Mouse (Mus musculus) C3H10T1/2 (cell line): ENCODE results near the gene 2610528J11Rik. TPM values are rescaled to one million over a fixed set of nuclear protein-coding genes. Genes with fewer than 3 reads are reported as not detected.

Source experiments
- polyA plus RNA-seq, 2 experiments: library from polyadenylated mRNA; unstranded; fragments of >200 nt; fragmentation: generic; extraction: Trizol; gene quantifications; one replicate each; pipeline ENCODE4 v1.2.1; 2012; ENCODE audit warnings: missing spikeins in 2 of 2

The 2610528J11Rik gene
- polyA plus RNA-seq = not detected

DNA sequence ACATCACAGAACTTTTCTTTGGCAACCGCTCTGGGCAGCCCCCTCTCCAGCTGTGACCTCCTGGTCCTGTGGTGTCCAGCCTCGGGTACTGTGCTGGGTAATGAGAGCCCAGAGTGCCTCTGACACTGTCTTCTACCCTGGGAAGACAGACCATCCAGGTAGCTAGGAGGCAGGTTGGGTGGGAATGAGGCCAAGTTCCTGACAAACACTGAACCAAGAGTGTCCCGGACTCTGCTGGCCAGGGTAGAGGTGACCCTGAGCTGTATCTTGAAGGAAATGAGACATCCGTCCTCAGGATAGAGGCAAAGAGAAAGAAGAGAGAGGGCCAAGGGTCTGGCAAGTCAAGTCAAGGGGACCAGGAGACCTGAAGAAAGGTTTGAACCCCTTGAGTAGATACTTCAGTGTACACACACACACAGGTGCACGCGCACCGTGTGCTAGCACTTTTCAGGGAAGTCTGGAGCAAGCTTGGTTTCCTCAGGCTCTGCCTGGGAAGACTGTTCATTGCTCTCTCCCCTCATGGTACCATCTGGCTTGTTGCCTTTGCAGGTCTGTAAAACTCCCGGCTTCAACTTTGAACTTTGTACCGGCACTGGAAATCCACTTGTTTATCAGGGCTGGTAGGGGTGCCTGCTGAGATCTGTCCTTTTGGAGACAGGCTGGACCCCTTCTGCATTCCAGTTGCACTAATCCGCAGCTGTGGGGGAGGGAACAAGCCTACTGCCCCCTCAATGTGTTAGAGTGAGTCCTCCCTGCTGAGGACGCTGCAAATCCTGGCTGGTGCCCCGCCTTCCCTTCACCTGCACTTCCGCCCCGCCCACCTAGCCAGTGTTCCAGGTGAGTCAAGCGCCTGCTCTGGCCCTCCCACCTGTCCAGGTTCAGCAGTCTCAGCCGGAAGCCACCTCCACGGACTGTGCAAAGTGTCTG, at the start of gene 2610528J11Rik:
2610528J11Rik (plus strand) TSS at position 592 of the 927 bp plus-strand sequence.

DNA sequence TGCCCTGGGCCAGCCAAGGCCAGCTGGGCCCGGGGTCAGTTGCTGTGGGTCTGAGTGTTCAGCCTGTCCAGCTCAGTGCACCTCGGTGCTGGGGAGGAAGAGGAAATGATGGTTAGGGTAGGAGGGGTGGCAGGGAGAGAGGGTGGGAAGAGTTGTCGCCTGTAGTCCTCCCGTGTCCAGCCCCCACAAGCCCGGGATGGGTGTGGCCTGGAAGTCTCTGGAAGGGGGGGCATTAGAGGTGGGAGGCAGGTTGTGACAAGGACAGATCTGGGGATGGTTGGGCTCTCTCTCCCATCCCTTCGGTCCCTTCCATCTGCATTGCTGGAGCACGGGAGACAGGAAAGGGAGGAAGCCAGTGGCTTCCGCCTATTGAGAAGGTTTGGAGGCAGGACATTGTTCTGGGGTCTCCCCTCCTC, 37.1 kb upstream of the 2610528J11Rik start, which contains the start of gene Tie1:
Tie1 (minus strand) TSS at position 345 of the 416 bp plus-strand sequence.

DNA sequence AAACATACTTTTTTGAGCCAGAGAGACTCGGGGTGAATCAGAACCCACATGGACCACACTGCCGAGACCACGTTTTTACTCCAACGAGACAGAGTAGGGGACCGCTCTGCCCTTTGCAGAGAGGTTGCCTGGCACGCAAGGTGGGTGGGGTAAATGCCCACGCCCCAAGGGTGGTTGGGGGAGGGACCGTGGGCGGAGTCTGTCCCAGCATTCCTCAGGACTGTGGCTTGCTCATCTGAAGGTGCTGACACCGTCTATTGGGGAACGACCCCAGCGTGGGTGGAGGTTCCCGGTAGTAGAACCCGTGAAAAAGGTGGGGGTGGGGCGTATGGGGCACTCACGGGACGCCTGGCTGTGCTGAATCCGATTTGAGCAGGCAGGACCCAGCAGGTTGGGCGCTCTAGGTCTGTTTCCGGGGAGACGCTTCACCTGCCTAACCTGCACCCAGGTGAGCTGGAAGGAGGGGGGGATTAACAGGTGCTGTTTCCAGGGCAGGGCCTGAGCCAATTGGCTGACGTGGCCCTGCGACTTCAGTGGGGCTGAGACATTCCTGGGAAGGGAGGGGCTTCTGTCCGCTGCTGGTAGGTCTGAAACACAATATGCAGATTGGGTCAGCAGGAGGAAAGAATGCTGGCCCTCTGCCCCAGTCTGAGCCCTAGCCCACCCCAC, 16.9 kb downstream of the 2610528J11Rik start, which contains the start of gene Tmem125:
Tmem125 (minus strand) TSS at position 453 of the 669 bp plus-strand sequence.

Other genes starting within 250 kb of the 2610528J11Rik start
- 10 to 100 TPM in 1 of 2 experiments, 1 to 10 TPM in 1; 3.6 to 30.0 TPM for gene Ptprf, start 235.6 kb upstream of the 2610528J11Rik start, polyA plus RNA-seq
- 10 to 100 TPM in 1 of 2 experiments, 1 to 10 TPM in 1; 2.4 to 11.3 TPM for gene Szt2, start 117.7 kb upstream of the 2610528J11Rik start, polyA plus RNA-seq
- gene Med8, start 117.7 kb upstream of the 2610528J11Rik start, polyA plus RNA-seq = 10 to 100 TPM; 34.6 to 47.2 TPM
- gene Elovl1, start 98.9 kb upstream of the 2610528J11Rik start, polyA plus RNA-seq = 100 to 1,000 TPM in 1 of 2 experiments, 10 to 100 TPM in 1; 92.6 to 116 TPM
- gene Cdc20, start 89.6 kb upstream of the 2610528J11Rik start, polyA plus RNA-seq = 100 to 1,000 TPM; 129 to 220 TPM
- gene Mpl, start 69.5 kb upstream of the 2610528J11Rik start, polyA plus RNA-seq = not detected
- not detected for gene Tie1, start 36.9 kb upstream of the 2610528J11Rik start, polyA plus RNA-seq
- not detected for gene Tmem125, start 17.0 kb downstream of the 2610528J11Rik start, polyA plus RNA-seq
- gene Cfap57, start 93.8 kb downstream of the 2610528J11Rik start, polyA plus RNA-seq = not detected
- gene Ebna1bp2, start 93.8 kb downstream of the 2610528J11Rik start, polyA plus RNA-seq = 10 to 100 TPM; 12.5 to 40.3 TPM
- gene Olfr62, start 132.0 kb downstream of the 2610528J11Rik start, polyA plus RNA-seq = not detected
- not detected for gene Olfr1342, start 165.8 kb downstream of the 2610528J11Rik start, polyA plus RNA-seq
- gene Olfr1341, start 176.5 kb downstream of the 2610528J11Rik start, polyA plus RNA-seq = not detected
- not detected for gene Olfr1340, start 193.1 kb downstream of the 2610528J11Rik start, polyA plus RNA-seq
- gene Olfr1339, start 205.2 kb downstream of the 2610528J11Rik start, polyA plus RNA-seq = not detected
- gene Olfr1338, start 231.7 kb downstream of the 2610528J11Rik start, polyA plus RNA-seq = not detected